Mouse (Mus musculus) stomach, postnatal 0 days (tissue): ENCODE measurements around the gene Supt20.

Experiments
- CTCF ChIP-seq: IDR thresholded peaks from 2 replicates; pipeline ENCODE4 v1.5.1; 2016; ENCODE audit warnings: antibody characterized with exemption, low read depth, mild to moderate bottlenecking, moderate library complexity
- EP300 ChIP-seq: optimal IDR thresholded peaks from 2 replicates; pipeline ENCODE3; 2016; ENCODE audit warnings: antibody characterized with exemption

GRCm38 (mm10) chr3:54692202-54693055, at the start of gene Supt20:
- TF ChIP-seq CTCF (no peak), EP300 (no peak)
